Mouse (Mus musculus) embryo, embryonic 10.5 days (tissue): Measurements from ENCODE around the gene March11.
A peak's percentile ranks its signal among the peaks of the same experiment; 100 is the strongest.

Experiments
- DNase-seq: peaks from one replicate; pipeline ENCODE4 v3.0.0-alpha.2; 2015; ENCODE audit warnings: low spot score

The March11 gene

DNA sequence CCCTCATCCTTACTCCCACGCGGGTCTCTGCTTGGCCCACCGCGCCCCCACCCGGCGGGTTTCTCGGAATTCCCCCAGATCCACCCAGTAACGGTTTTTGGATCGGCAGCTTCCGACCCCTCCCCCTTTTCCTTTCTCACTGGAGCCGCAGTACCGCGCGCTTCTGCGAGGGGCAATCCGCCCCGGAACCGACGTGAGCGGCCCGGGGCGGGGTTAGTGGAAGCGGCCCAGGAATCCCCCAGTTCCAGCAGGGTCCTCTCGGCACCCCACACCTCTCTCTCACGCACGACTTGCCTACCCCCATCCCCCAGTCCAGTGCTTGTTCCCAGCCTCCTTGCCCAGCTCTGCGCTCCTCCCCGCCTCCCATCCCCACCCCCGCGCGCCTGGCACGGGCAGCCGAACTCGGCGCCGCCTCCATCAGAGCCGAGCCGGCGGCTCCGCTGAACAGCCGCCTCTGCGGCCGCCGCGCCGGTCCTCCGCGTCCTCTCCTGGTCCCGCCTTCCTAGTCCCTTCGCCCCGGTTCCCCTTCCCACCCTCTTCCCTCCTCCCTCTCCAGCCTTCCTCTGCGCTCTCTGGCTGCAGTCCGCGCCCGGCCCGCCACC, at the start of gene March11:
TSS of gene March11 (plus strand) at position 420 of the 602 bp plus-strand sequence.
- DNase-seq = peak; percentile 75

- DNase-seq = no peak
Measured at GRCm38 (mm10) chr15:26262336-26262735, 46.5 kb upstream of the March11 start.

- DNase-seq = no peak
Measured at GRCm38 (mm10) chr15:26269596-26269995, 39.3 kb upstream of the March11 start.

- DNase-seq = no peak
Measured at GRCm38 (mm10) chr15:26276035-26276511, 32.8 kb upstream of the March11 start.

DNA sequence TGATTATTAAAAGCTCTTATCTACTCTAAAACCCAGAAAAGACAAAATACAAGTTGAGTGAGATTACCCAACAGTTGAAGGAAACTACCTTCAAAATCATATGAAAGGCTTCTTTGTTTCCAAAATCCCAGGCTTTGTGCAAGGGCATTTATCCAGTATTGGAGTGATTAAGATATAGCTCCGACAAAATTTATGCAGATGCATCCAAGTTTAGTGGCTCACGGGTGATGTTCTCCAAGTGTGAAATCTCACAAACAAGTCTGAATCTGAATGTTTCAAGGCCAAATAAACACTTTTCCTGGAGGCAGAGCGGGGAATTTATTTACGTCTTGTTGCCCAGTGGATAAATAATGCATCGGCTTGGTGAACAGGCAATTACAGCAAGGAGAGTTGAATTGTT, 32.2 kb upstream of the March11 start:
- DNase-seq = no peak

DNA sequence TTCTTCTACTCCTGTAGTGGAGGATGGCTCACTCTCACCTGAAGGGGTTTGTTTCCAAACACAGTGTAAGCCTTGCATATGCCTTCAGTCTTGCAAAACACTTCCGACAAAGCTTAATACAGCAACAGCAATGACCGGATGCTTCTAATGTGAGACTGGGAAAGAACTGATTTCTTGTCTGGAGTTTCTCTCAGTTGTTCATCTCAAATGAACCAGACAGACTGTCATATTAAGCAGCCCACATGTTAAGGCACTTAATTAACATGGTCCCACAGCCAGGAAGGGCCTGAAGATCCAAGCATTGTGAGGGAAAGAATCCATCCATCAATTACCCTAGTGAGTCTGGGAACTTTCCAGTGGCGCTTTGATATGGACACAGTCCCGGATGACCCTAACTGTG, 17.0 kb upstream of the March11 start:
- DNase-seq = no peak

GRCm38 (mm10) chr15:26292811-26293210, 16.0 kb upstream of the March11 start:
- DNase-seq = no peak

GRCm38 (mm10) chr15:26293215-26293614, 15.6 kb upstream of the March11 start:
- DNase-seq = no peak

DNA sequence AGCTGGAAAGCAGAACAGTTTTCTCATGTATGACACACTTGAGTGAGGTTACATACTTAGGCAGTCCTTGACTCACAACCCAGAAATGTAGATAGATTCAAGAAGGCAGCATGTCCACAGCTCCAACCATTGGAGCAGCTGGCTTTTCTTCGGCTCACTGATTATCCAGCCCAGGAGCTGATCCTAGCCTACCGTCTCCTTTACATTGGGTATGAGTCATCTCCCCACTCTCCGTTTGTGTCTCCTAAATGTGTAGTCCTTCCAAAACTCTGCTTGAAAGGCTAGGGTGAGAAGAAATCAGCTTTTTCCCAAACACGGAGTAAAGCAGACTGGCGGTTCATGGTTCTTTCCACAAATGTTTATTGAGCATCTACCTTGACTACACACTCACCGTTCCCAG, 10.2 kb upstream of the March11 start:
- no peak for DNase-seq

GRCm38 (mm10) chr15:26309291-26309931, 563 bp downstream of the March11 start:
- DNase-seq = peak; percentile 89

- DNase-seq = no peak
Measured at GRCm38 (mm10) chr15:26319866-26320265, 11.0 kb downstream of the March11 start.

GRCm38 (mm10) chr15:26320402-26320801, 11.6 kb downstream of the March11 start:
- no peak for DNase-seq

- no peak for DNase-seq
Measured at GRCm38 (mm10) chr15:26322804-26323203, 14.0 kb downstream of the March11 start.

- DNase-seq = peak; percentile 65
Measured at GRCm38 (mm10) chr15:26327157-26327556, 18.3 kb downstream of the March11 start.

- no peak for DNase-seq
Measured at GRCm38 (mm10) chr15:26335791-26336190, 26.9 kb downstream of the March11 start.

- no peak for DNase-seq
Measured at GRCm38 (mm10) chr15:26337775-26338174, 28.9 kb downstream of the March11 start.

DNA sequence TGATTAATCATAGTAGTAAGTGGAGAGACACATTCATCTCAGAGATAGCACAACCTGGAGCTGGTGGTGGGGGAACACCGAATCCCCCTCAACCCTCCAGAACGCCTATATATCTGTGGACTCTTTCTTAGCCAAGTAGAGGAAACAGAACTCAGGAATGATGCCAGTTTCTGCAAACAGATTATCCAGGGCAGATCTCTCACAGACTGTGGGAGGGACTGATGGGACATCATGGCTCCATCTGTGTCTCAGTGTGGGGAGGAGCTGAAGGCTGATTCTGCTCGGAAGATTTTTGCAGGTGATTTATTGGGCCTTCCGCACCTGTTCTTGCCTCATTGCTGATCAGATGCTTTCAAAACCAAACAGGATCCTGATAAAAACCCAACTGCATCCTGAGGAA, 29.5 kb downstream of the March11 start:
- no peak for DNase-seq

- no peak for DNase-seq
Measured at GRCm38 (mm10) chr15:26340490-26340889, 31.6 kb downstream of the March11 start.

DNA sequence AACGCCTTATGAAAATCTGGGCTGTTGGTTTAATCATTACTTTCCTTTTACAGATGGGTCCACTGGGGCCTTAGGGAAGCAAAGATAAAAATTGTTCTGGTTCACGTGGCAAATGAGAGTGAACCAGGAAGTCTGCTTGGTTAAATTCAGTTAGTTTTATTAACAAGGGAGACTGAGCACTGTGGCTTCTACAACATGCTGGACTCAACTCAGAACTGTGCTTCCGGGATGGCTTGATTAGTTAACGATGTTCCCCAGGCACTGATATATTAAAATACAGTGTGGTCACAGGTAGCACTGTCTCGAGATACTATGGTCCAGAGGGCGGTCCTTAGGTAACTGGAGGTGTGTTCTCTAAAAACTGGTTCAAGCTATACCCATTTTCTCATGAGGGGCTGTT, 32.1 kb downstream of the March11 start:
- no peak for DNase-seq

DNA sequence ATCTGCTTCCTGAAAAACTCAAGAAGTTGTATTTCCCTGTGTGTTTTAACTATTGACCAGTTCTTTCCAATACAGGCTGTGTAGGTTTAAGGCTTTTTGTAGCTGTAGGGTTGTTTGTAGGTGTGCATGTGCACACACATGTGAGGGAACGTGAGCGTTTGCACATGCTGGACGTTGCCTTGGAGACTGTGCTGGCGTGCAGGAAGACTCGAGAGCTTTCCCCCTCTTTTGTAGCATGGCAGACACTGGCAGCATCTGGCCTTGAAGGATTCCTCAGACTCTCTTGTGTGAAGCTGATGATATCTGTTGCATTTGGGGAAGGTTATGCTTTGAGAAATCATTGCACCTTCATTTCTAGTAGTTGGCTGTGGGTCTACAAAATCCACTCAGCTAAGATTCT, 35.5 kb downstream of the March11 start:
- DNase-seq = no peak

DNA sequence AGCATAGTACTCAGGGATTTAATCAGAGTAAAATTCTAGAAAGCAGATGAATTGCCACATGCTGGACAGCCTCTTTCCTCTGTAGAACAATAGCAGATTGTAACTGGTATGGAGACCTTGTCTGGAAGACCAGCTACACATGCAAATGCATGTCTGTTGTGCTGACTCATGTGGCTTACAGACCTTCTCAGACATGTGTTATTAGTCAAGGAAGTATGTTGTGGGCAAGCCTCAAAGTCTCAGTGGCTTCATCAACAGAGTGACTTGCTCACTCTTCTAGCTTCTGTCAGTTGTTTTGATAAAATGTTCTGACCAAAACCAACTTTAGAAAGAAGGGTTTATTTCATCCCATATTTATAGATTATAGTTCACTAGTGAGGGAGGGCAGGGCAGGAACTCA, 44.8 kb downstream of the March11 start:
- DNase-seq = no peak

DNA sequence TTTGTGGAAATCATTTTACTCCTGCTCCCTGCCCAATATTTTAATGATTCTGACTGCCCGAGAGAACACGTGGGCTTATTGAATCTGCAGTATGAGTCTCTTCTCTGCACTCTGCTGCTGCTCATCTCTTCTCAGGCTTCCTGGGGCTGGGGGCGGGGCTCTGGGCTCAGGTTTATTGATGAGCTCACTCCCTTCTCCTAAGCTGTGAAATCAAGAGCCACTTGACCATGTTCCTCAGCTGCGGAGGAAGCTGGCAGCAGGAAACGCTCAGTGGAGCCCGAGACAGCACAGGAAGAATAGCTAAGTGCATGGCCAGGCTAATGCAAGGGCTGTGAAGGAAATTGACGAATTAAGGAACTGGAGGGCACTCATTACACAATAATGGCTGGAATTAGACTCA, 56.5 kb downstream of the March11 start:
- peak; percentile 39 for DNase-seq

DNA sequence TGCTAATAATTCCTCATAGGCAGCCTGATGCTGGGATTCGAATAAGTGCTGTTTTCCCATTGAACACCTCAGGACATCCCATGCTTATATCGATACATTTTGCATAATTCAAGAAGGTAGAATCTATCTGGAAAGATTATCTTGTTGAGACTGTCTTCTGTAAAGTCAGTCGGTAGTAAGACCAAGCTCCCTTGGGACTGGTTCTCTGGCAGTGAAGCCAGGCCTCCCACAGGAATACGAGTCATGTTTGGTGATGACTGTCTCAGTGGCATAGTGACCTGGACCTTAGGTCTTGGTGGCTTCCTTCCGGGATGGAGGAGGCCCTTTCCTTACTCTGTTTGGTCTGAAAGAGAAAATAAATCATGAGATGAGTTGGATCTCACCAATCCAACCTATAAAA, 57.7 kb downstream of the March11 start:
- no peak for DNase-seq

DNA sequence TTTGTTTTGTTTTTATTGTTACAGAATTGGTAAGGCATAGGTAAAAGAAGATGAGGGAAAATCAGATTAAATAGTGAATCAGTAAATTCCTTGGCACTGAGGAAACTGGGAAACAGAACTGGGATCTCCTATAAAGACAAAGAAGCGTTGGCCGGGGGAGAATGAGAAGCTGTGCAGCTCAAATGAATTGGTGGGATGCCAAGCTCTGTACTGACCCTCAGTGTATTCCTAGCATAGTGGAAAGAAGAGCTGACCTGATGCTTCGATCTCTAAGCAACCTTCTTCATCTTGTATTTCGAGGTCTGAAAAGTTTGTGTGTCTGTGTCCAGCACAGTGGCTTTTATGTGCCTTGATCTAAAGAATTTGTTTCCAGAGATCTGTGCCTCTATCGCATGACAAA, 64.9 kb downstream of the March11 start:
- no peak for DNase-seq
